Mouse (Mus musculus) midbrain, embryonic 11.5 days (tissue): ENCODE results near the gene Acvr1b. TPM values are rescaled to one million over a fixed set of nuclear protein-coding genes. Genes with fewer than 3 reads are reported as not detected.

Experiments
- ATAC-seq: fragments of 200-750 bp; cut with Nextera tagmentation; 2 replicates; pipeline ENCODE4 v1.8.0; 2017; ENCODE audit warnings: moderate TSS enrichment, moderate library complexity; ENCODE audit not compliant: low FRiP score
- DNase-seq: peaks from one replicate; pipeline ENCODE4 v3.0.0; 2015; ENCODE audit warnings: low spot score; ENCODE audit errors: missing footprints
- H3K27ac ChIP-seq: fragments of 300-500 bp; sonication (generic); 2 replicates; pipeline ENCODE4 v1.5.1; 2014; ENCODE audit warnings: low read depth, low read length
- H3K27me3 ChIP-seq: fragments of 300-500 bp; sonication (generic); 2 replicates; pipeline ENCODE4 v1.6.1; 2014; ENCODE audit warnings: mild to moderate bottlenecking, low read length, moderate library complexity, mixed read lengths; ENCODE audit not compliant: control insufficient read depth, insufficient read depth
- H3K36me3 ChIP-seq: fragments of 300-500 bp; sonication (generic); 2 replicates; pipeline ENCODE4 v1.6.1; 2014; ENCODE audit warnings: mild to moderate bottlenecking, low read length, moderate library complexity, mixed read lengths; ENCODE audit not compliant: control insufficient read depth, insufficient read depth
- H3K4me1 ChIP-seq: fragments of 300-500 bp; sonication (generic); 2 replicates; pipeline ENCODE4 v1.6.1; 2014; ENCODE audit warnings: low read length; ENCODE audit not compliant: control insufficient read depth, insufficient read depth
- H3K4me2 ChIP-seq: fragments of 300-500 bp; sonication (generic); 2 replicates; pipeline ENCODE4 v1.6.1; 2014; ENCODE audit warnings: mild to moderate bottlenecking, moderate library complexity
- H3K4me3 ChIP-seq: fragments of 300-500 bp; sonication (generic); 2 replicates; pipeline ENCODE4 v1.5.1; 2014; ENCODE audit warnings: low read depth, low read length
- H3K9ac ChIP-seq: fragments of 300-500 bp; sonication (generic); 2 replicates; pipeline ENCODE4 v1.6.1; 2014; ENCODE audit warnings: low read length
- H3K9me3 ChIP-seq: fragments of 300-500 bp; sonication (generic); 2 replicates; pipeline ENCODE4 v1.6.1; 2016; ENCODE audit warnings: low read length; ENCODE audit not compliant: control insufficient read depth
- WGBS: fragments of 180-500 bp; shearing (Covaris S2); extraction: QIAGEN DNeasy Blood & Tissue Kit; methylation state at CpG from one replicate; pipeline ENCODE4 v1.1.7; 2014; 5-methylcytosine and 5-hydroxymethylcytosine counted together
- polyA plus RNA-seq: library from polyadenylated mRNA; unstranded; fragments of >200 nt; fragmentation: Nextera tagmentation; extraction: Ambion mirVana; gene quantifications from 2 replicates; pipeline ENCODE4 v1.2.1, GENCODE M21; 2014

Acvr1b gene
- polyA plus RNA-seq, 1 experiment from 2014 or later, result 15.2 TPM

DNA sequence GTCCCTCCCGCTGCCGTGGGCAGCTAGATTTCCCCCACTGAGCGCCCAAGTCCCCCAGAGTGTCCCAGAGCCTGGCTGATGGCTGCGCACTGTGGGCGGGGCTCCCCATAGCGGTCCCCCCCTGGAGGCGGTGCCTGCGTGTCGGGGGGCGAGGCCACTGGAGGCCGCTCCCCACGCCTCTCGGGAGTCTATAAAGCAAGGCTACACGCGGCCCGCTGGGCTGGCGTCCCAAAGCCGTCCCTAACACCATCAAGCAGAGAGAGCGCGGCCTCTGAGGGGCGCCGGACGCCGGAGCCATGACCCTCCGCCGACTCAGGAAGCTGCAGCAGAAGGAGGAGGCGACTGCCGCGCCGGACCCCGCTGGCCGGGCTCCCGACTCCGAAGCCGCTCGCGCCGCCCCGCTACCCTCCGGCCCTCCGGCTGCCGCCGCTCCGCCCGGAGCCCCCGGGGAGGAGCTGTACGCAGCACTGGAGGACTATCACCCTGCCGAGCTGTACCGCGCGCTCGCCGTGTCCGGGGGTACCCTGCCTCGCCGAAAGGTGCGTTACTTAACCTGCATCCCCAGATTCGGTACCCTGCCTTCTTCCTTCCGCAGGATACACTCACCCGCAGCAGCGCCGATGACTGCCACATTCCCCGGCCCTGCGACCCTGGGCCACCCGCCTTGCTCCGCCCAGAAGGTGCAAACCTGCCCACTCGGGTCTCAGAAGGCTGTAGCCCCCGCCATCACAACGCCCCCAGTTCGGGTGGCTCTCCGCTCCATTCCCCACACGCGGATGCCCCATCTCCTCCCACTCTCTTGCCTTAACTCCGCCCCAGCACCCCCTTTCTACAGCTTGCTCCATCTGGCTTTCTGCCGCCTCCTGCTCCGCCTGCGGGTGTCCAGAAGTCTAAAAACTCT lies 50.4 kb downstream of the Acvr1b start, which contains the start of gene Grasp:
TSS of gene Grasp (plus strand) at position 183 of the 901 bp plus-strand sequence.
- DNase-seq, result peak; percentile 96
- under 1% methylated on average over 67 of the region's 77 CpGs for whole genome bisulfite sequencing

GRCm38 (mm10) chr15:101224977-101225376 lies 51.1 kb downstream of the Acvr1b start:
- no peak for ATAC-seq
- peaks cover 47% of the 10 kb centered on the region for H3K4me1 ChIP-seq

More for the DNA sequence above, 50.4 kb downstream of the Acvr1b start, which contains the start of gene Grasp:
- ATAC-seq, result peak; percentile 75
- H3K4me1 ChIP-seq, result peaks cover 47% of the 10 kb centered on the region
- peaks cover 4% of the 10 kb centered on the region; the same call in 1 of the 2 replicates for H3K27me3 ChIP-seq
- no peak within 1 kb of the TSS for H3K27ac ChIP-seq
- peak within 1 kb of the TSS; percentile 88 for H3K9ac ChIP-seq
- H3K4me2 ChIP-seq, result peak within 1 kb of the TSS; percentile 96
- H3K9me3 ChIP-seq, result no peaks in the 10 kb centered on the region
- H3K4me3 ChIP-seq, result peak within 1 kb of the TSS; percentile 73
- no peaks in the 10 kb centered on the region for H3K36me3 ChIP-seq

DNA sequence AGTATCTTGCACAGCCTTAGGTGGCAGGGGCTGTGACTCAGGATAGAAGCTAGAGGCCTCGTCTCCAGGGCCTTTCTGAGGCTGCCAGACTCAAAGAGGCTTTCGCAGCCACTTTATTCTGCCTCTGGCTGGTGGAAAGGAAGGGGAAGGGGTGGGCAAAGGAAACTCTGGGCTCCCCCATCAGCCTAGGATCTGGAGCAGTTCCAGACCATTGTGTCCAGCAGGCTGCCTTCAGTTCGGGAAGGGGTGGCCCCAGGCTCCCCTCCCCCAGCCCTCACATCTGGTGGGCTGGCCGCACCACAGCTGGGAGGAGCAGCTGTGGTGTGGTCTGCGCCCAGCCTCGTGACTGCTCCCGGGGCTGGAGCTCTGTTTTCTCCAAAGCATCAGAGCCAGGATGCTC lies 54.1 kb downstream of the Acvr1b start:
- H3K9me3 ChIP-seq, result no peaks in the 10 kb centered on the region
- peaks cover 7% of the 10 kb centered on the region; the same call in 1 of the 2 replicates for H3K36me3 ChIP-seq
- peak; percentile 89 for DNase-seq
- H3K27me3 ChIP-seq, result peaks cover under 1% of the 10 kb centered on the region; the same call in 1 of the 2 replicates
- H3K9ac ChIP-seq, result no peak overlapping the region
- no peak overlapping the region for H3K27ac ChIP-seq
- peaks cover 18% of the 10 kb centered on the region for H3K4me1 ChIP-seq
- 11% methylated on average over 7 of the region's 7 CpGs for WGBS
- no peak for ATAC-seq
- H3K4me2 ChIP-seq, result no peak overlapping the region
- H3K4me3 ChIP-seq, result no peak overlapping the region

More at GRCm38 (mm10) chr15:101224977-101225376, 51.1 kb downstream of the Acvr1b start:
- DNase-seq, result peak; percentile 93
- Histone ChIP-seq H3K9me3 (no peaks in the 10 kb centered on the region), H3K27ac (no peak overlapping the region), H3K4me3 (peak overlapping the region; percentile 73), H3K4me2 (peak overlapping the region; percentile 96), H3K9ac (peak overlapping the region; percentile 88), H3K36me3 (no peaks in the 10 kb centered on the region), H3K27me3 (peaks cover 4% of the 10 kb centered on the region; the same call in 1 of the 2 replicates)
- 3% methylated on average over 14 of the region's 14 CpGs for WGBS

DNA sequence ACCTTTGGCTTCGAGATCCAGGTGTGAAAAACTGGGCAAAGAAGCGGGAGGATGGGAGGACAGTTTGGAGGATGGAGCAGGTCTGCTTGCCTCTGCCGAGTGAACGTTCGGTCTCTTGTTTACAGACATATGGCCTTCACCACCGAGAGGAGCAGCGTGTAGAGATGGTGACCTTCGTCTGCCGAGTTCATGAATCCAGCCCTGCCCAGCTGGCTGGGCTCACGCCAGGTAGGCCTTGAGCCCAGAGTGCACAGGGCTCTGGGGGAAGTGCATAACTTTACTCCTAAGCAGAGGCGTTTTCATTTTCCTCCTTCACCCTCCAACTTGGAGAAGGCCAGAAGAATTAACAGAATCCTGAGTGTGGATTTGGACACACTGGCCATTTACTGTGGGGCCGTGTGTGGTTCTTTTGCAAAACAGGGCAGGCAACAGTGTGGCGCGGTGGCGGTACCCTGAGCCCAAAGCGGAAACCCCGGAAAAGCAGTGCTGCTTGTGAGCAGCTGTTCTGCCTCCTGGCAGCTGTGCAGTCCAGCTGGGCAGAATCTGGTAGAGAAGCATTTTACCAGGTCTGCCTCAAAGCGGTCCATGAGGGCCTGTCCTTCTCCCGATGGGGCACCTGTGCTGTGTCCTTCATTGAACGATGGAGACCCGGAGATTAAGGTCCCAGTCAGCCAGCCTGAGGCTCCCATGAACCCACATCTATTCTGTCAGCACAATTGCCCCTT lies 55.2 kb downstream of the Acvr1b start:
- Histone ChIP-seq H3K4me2 (no peak overlapping the region), H3K4me3 (no peak overlapping the region), H3K27ac (no peak overlapping the region), H3K27me3 (no peaks in the 10 kb centered on the region), H3K4me1 (peaks cover 8% of the 10 kb centered on the region; the same call in 1 of the 2 replicates), H3K9me3 (no peaks in the 10 kb centered on the region), H3K36me3 (peaks cover 7% of the 10 kb centered on the region; the same call in 1 of the 2 replicates), H3K9ac (no peak overlapping the region)
- peak; percentile 73 for DNase-seq
- ATAC-seq, result no peak
- WGBS, result 97% methylated on average over 21 of the region's 21 CpGs

DNA sequence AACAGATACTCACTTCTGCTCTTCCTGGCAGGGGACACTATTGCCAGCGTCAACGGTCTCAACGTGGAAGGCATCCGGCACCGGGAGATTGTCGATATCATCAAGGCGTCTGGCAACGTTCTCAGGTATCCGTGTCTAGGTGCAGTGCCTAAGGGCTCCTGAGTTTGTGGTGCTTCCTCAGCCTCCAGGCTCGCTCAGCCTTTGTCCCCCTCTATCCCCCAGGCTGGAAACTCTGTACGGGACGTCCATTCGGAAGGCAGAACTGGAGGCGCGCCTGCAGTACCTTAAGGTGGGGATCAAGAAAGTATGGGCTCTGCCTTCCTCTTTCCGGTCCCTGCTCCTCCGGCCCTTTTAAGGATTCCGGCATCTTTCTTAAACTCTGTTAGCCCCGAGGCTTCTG lies 56.6 kb downstream of the Acvr1b start:
- DNase-seq (no peak), ATAC-seq (no peak)
- Histone ChIP-seq H3K4me3 (no peak overlapping the region), H3K27ac (no peak overlapping the region), H3K4me2 (no peak overlapping the region), H3K36me3 (peaks cover 7% of the 10 kb centered on the region; the same call in 1 of the 2 replicates), H3K27me3 (no peaks in the 10 kb centered on the region), H3K9me3 (no peaks in the 10 kb centered on the region), H3K9ac (no peak overlapping the region), H3K4me1 (peaks cover 5% of the 10 kb centered on the region)
- 93% methylated on average over 19 of the region's 19 CpGs for WGBS

DNA sequence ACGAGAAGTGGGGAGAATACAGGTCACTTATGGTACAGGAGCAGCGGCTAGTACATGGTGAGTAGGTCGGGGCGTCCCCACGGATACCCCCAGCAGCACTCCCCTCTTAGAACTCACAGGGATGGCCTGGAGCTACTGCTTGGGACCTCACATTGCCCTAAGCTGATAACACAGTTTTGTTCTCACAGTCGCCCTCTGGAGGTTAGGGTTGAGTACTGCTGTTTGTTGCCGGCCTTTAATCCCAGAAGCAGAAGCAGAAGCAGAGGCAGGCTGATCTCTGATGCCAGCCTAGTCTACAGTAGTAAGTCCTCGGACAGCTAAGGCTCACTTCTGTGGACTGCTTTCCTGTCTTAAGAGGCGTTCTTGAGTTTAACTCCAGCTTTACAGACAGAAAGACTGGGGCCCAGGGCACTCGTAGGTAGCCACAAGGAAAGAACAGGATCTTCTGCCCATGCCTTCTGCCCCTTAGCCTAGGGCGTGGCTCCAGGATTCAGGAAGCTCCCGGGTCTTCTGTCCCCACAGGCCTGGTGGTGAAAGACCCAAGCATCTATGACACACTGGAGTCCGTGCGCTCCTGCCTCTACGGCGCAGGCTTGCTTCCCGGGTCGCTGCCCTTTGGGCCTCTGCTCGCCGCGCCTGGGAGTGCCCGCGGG lies 57.3 kb downstream of the Acvr1b start:
- Histone ChIP-seq H3K4me2 (peak overlapping the region; percentile 23; the same call in 1 of the 2 replicates), H3K27ac (no peak overlapping the region), H3K4me1 (peaks cover 7% of the 10 kb centered on the region; the same call in 1 of the 2 replicates), H3K9me3 (no peaks in the 10 kb centered on the region), H3K36me3 (peaks cover 7% of the 10 kb centered on the region; the same call in 1 of the 2 replicates), H3K27me3 (no peaks in the 10 kb centered on the region), H3K9ac (no peak overlapping the region), H3K4me3 (no peak overlapping the region)
- ATAC-seq (no peak), DNase-seq (peak; percentile 85)
- 81% methylated on average over 23 of the region's 23 CpGs for WGBS

GRCm38 (mm10) chr15:101231648-101232180 lies 57.8 kb downstream of the Acvr1b start:
- H3K9ac ChIP-seq, result no peak overlapping the region
- no peaks in the 10 kb centered on the region for H3K27me3 ChIP-seq
- H3K36me3 ChIP-seq, result peaks cover 7% of the 10 kb centered on the region; the same call in 1 of the 2 replicates
- WGBS, result 48% methylated on average over 56 of the region's 56 CpGs
- DNase-seq (peak; percentile 76), ATAC-seq (no peak; the same call in 1 of the 2 replicates)
- peaks cover 7% of the 10 kb centered on the region; the same call in 1 of the 2 replicates for H3K4me1 ChIP-seq
- H3K27ac ChIP-seq, result no peak overlapping the region
- H3K4me2 ChIP-seq, result peak overlapping the region; percentile 23; the same call in 1 of the 2 replicates
- H3K9me3 ChIP-seq, result no peaks in the 10 kb centered on the region
- H3K4me3 ChIP-seq, result no peak overlapping the region

DNA sequence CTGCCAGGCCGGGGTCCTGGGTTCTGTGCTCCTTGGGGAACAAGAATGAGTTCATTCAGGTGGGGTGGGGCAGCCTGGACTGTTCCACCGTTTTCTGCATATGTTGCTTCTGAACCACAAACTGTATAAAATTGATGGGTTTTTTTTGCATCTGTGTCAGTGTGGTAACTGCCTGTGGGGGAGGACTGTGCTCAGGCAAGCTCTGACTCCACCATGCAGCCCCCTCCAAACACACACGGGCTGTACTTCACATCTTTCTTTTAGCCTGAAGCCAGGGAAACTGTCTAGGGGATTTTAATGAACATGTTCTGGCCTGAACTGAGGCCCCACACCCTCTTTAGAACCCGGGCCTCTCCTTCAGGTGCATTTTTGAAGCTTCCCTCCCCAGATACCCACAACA lies 58.7 kb downstream of the Acvr1b start:
- H3K4me1 ChIP-seq, result peaks cover 7% of the 10 kb centered on the region; the same call in 1 of the 2 replicates
- peaks cover 7% of the 10 kb centered on the region; the same call in 1 of the 2 replicates for H3K36me3 ChIP-seq
- no peaks in the 10 kb centered on the region for H3K9me3 ChIP-seq
- no peak overlapping the region for H3K4me2 ChIP-seq
- H3K4me3 ChIP-seq, result no peak overlapping the region
- H3K9ac ChIP-seq, result no peak overlapping the region
- DNase-seq, result peak; percentile 69
- H3K27ac ChIP-seq, result no peak overlapping the region
- H3K27me3 ChIP-seq, result no peaks in the 10 kb centered on the region
- 77% methylated on average over 4 of the region's 4 CpGs for WGBS
- no peak for ATAC-seq
